Mouse (Mus musculus) splenic B cell, adult 2 months (primary cell): ENCODE results near the gene B2m.
A peak's percentile ranks its signal among the peaks of the same experiment; 100 is the strongest.

Experiments used
- DNase-seq: peaks from one replicate; pipeline ENCODE4 v3.0.0-alpha.2; 2011; ENCODE audit warnings: low read depth, low spot score
- H3K27me3 ChIP-seq: 2 replicates; pipeline ENCODE4 v1.6.1; 2012; ENCODE audit warnings: mild to moderate bottlenecking, low read length, moderate library complexity, mixed read lengths; ENCODE audit not compliant: control insufficient read depth, poor library complexity, insufficient read depth, severe bottlenecking
- H3K36me3 ChIP-seq: 2 replicates; pipeline ENCODE4 v1.6.1; 2012; ENCODE audit warnings: mild to moderate bottlenecking, low read length, moderate library complexity, mixed read lengths; ENCODE audit not compliant: control insufficient read depth, poor library complexity, insufficient read depth, severe bottlenecking

The B2m gene

DNA sequence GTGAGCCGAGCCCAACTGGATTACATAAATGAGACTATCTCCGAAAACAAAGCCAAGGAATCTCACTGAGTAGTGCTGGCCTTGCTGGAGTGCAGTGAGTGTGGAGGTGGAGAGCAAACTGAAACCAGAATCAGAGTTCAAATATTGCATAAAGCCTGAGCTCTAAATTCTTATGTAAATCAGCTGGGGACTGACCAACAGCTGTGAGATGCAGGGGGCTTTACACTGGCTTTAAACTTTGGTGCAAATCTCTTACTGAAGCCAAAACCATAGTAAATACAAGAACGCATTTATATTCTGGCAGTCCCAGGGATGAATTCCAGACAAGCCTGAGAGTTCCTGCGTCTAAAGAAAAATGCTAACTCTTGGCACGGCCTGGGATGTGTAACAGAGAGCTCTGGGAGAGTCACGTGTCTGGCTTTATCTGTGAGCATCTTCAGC, 10.9 kb downstream of the B2m start:
- no peaks in the 10 kb centered on the region for H3K27me3 ChIP-seq
- no peak for DNase-seq
- H3K36me3 ChIP-seq: peaks cover 5% of the 10 kb centered on the region; the same call in 1 of the 2 replicates

DNA sequence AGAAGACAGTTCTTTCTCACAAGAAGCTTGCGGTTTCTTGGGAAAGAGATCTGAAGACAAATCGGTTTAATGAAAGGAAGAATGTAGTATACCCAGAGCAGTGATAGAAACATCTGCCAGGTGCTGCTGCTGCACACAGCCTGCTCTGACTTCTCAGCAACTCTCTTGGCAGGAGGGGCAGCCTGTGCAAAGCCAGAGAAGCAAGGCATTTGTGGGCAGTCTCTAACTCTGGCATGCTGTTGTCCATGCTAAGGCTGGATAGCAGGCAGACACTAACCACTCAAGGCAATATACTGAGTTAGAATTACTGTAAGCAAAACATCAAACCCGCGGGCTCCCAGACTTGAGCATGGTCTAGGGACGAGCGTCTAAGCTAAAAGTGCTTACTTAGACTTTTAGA, 12.2 kb downstream of the B2m start:
- no peak for DNase-seq
- no peaks in the 10 kb centered on the region for H3K27me3 ChIP-seq
- H3K36me3 ChIP-seq: peaks cover 5% of the 10 kb centered on the region; the same call in 1 of the 2 replicates

DNA sequence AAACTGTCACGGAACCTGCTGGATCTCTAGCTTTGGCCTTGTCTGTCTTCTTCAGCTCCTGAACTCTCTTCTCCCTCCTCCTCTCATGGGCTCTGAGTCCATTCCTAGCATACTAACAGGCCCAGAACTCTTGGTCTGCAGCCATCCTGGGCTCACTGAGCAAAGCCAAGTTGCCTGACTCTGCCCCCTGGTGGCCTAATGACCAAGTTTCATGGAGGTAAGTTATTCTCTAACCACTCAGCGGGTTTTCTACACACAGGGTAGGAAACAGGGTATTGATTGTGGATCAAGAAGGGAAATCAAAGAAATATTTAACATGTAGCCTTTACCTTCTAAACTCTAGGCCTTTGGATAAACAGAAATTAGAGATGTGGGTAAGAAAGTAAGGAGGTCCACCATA, 13.2 kb downstream of the B2m start, which contains the start of gene Trim69:
TSS of gene Trim69 (plus strand) at position 21 of the 400 bp plus-strand sequence.
- peak; percentile 86 for DNase-seq
- Histone ChIP-seq H3K27me3 (no peaks in the 10 kb centered on the region), H3K36me3 (no peaks in the 10 kb centered on the region)

DNA sequence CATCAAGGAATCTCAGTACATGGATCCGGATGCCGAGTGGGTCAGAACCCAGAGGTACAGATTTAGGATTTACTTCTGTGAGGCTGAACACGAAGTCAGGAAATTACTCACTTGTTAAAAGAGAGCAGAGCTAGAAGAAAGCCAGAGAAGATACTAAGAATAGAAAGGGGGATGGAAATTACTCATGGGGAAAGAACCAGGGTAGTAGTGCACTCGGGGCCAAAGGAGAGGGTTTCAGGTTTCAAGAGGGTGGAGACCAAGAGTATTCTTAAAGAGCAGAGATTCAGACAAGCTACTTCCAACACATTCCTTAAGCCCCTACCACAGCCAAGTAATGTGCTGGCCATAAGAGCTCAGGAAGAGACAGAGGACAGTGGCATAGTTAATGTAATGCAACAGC, 14.1 kb downstream of the B2m start:
- H3K27me3 ChIP-seq: no peaks in the 10 kb centered on the region
- DNase-seq: no peak
- H3K36me3 ChIP-seq: no peaks in the 10 kb centered on the region

DNA sequence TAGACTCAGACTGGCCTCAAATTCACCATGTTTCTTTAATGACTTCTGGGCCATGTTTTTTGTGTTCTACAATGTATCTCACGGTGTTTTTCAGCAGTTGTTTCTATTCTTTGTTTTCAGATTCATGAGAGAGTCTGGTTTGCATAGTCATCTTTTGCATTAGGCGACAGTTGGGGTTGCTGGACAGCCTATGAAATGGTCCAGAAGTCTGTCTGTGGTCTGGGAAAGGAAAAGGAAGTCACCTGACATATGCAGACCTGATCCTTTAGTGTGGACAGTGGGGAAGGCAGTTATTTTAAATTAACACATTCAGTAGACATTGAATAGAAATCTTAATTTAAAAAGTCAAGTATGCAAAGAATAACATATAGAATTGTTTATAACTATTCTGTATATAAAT, 15.0 kb downstream of the B2m start:
- DNase-seq: no peak
- Histone ChIP-seq H3K36me3 (no peaks in the 10 kb centered on the region), H3K27me3 (no peaks in the 10 kb centered on the region)

DNA sequence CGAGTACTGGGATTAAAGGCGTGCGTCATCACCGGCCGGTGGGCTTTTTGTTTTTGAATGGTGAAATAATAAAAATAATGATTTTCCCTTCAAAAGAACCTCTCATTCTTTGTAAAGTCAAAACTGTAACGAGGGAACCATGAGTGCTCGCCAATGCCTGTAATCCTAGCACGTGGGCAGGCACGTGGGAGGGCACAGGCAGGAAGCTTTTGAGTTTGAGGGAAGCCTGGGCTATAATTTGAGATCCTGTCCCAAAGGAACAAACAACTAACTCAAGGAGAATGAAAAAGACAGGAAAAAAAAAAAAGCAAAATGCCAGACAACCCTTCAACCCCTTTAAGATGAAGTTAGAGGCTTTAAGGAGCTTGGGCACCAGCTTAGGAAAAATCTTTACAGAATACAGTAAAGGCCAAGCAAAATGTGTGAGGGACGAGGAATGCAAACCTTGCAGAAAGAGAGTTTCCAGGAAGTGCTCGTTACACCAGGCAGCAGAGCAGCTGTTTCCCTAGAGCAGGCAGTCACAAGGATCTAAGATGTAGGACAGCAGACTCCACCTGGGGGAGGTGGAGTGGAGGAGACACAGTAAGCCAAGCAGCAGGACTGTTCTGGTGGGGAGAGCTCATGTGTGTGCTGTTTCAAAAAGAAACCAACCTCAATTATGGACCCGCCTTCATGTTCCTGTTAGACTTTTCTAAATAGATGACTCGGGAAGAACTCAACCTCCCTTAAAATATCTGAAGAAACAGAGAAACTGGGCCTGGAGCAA, 16.1 kb downstream of the B2m start:
- Histone ChIP-seq H3K36me3 (no peaks in the 10 kb centered on the region), H3K27me3 (no peaks in the 10 kb centered on the region)
- DNase-seq: no peak

DNA sequence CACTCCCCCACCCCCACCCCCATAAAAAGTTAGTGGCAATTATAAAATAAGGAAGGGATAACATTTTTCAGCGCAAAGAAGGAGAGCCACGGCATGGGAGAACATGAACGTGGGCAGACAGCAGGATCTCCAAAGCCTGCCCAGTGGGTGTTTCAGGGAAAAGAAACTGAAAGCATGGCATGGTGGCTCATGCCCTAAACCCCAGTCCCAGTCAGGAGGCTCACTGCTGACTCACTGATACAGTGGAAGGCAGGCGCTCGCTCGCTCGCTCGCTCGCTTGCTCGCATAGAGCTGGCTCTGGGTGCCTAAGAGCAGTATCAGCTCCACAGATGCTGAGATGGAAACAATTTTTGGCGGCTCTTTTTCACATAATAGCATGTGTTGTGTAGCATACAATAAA, 16.8 kb downstream of the B2m start:
- no peaks in the 10 kb centered on the region for H3K27me3 ChIP-seq
- DNase-seq: peak; percentile 43
- H3K36me3 ChIP-seq: no peaks in the 10 kb centered on the region

DNA sequence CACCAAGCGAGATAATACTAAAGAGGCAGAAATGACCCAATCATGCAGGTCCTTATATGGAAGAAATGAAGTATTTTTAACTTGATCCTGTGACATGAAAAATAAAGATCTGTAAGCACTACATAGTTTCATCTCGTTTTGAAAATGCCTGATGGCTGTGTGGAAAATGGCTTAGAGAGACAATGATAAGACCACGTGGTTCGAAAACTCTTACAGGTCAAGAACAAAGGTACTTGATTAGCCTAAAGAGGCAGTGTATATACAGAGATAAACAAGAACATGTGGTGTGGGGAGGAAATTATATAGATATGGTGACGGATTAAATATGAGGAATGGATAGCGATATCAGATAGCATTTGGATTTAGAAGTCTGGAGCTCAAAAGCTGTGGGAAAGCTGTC, 23.8 kb downstream of the B2m start:
- no peaks in the 10 kb centered on the region for H3K27me3 ChIP-seq
- H3K36me3 ChIP-seq: no peaks in the 10 kb centered on the region
- DNase-seq: no peak

DNA sequence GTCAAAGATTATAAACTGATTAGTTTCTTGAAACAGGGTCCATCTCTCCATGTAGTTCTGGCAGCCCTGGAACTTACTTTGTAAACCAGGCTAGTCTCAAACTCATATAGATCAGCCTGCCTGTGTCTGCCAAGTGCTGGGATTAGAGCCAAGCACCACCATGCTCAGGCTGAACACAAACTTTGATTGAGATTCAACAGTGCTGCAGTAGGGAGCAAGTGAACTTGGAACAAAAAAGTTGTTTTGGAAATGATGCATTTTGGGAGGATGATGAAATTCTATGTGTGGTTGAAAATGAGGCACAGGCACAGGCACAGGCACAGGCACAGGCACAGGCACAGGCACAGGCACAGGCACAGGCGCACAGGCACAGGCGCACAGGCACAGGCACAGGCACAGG, 24.7 kb downstream of the B2m start:
- H3K27me3 ChIP-seq: no peaks in the 10 kb centered on the region
- H3K36me3 ChIP-seq: no peaks in the 10 kb centered on the region
- DNase-seq: no peak

DNA sequence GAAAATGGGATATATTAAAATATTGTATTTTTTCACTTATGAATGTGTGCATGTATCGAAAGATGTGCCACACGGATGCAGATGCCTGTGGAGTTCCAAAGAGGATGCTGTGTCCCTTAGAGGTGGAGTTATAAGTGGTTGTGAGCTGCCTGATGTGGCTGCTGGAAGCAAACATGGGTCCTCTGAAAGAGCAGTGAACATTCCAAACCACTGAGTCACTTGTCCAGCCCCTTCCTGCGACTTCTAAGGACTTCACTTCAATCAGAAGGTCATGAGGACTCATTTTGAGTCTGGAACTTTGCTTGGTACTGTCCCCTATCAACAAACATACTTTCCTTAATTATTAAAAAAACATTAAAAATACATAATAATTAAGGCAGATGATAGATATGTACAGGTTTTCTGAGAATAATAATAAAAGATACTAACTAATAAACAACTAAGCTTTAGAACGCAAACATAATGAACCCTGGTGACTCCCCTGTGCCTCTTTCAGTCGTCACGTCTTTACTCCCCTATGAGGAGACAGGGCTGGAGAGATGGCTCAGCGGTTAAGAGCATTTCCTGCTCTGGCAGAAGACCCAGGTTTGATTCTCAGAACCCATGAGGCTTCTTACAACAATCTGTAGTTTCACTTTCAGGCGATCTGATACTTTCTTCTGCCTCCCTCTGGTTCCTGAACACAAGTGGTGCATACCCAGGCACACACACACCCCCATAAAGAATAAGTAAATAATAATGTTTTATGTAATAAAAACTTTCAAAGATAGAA, 32.8 kb downstream of the B2m start:
- Histone ChIP-seq H3K27me3 (no peaks in the 10 kb centered on the region), H3K36me3 (no peaks in the 10 kb centered on the region)
- peak; percentile 43 for DNase-seq

DNA sequence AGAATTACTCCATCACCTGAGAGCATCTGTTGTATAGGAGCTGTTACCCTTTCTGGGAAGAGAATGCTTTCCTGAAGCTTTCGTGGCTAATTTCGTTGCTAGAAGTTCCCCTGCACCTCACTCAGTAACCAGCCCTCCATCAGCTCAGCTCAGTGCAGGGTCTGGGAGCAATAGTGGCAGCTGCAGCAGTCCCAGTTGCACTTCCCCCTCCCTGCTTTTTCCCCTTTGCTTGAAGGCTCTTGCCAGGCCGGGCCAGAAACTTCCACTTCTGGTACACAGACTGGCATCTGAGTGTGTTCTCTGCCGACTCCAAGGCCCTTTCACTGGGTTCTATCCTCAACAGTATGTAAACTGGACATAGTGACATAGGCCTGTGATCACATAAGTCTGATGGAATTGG, 37.6 kb downstream of the B2m start:
- DNase-seq: no peak
- Histone ChIP-seq H3K36me3 (no peaks in the 10 kb centered on the region), H3K27me3 (no peaks in the 10 kb centered on the region)

DNA sequence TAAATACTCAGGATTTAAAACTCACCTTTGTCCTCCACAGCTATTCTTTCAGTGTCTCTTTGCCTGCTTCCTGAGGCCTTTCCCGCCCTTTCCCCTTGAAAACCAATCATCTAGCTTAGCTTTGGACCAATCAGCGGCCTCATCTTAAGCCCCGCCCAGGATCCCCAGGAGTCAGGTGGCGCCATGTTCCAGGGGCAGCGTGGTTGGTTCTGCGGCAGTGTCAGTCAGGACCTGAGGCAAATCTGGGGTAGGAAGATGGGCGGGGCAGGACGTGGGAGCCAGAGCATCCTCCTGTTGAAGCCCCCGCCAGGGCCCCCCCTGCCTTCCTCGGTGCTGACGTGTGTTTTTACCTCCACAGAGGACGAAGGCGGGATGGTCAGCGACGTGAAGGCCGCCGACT, 38.6 kb downstream of the B2m start, which contains the start of the genes Patl2 and Terb2:
TSS of gene Patl2 (minus strand) at position 84 of the 400 bp plus-strand sequence.
TSS of gene Terb2 (plus strand) at position 167 of the 400 bp plus-strand sequence.
- no peaks in the 10 kb centered on the region for H3K27me3 ChIP-seq
- no peaks in the 10 kb centered on the region for H3K36me3 ChIP-seq
- no peak for DNase-seq

DNA sequence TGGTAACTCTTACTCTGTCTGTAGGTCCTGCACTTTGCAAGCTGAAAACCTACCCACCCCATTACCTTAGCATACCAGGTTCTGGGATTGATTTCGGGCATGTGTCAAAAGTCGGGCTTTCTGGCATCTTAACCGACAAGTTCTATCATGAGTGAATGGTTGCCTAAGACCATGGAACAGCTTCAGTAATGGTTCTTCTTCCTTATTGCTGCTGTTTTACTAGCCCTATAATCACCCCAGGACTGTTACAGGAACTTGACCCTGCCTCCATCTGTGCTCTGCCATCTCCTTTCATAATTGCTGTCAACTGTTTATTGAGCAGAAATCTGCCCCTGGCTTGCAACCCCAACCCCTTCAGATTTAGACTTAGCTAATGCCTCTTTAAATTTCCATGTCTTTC, 39.3 kb downstream of the B2m start:
- Histone ChIP-seq H3K36me3 (no peaks in the 10 kb centered on the region), H3K27me3 (no peaks in the 10 kb centered on the region)
- DNase-seq: no peak

DNA sequence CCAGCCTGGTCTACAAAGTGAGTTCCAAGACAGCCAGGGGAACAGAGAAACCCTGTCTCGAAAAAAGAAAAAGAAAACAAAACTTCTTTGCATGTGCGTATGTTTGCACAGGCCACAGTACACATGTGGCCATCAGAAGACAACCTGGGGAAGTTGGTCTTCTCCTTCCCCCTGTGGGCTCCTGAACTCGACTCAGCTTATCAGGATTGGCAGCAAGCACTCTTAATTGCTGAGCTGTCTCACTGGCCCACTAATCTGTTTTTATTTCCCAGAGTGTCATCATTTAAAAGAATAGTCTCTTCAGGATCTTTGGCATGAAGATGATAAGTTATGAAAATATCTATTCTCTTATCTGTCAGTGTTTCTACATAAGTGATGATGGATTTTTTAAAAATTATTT, 44.4 kb downstream of the B2m start:
- Histone ChIP-seq H3K36me3 (no peaks in the 10 kb centered on the region), H3K27me3 (no peaks in the 10 kb centered on the region)
- DNase-seq: no peak

DNA sequence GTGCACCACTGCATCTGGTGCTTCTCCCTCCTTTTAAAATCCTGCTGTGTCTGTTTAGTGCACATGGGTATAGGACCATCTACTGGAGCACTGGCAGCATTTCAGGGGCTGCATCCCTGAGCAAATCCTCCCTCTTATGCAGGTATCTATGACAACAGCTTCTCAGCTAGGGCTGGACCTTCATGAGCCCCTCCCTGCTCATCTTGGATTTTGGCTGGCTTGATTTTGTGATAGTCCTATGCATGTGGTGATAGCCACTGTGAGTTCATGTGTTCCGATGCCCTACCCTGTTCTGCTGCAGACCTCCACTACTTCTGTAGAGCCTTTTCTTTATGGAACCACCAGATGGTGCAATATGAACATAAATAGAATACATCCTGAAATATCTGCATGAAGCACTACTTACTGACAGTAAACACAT, 47.0 kb downstream of the B2m start:
- no peaks in the 10 kb centered on the region for H3K27me3 ChIP-seq
- H3K36me3 ChIP-seq: no peaks in the 10 kb centered on the region
- DNase-seq: peak; percentile 55
